Mouse (Mus musculus) thymus, postnatal 14 days (tissue): Measurements from ENCODE around the gene Dock9.

Experiments used
- DNase-seq: peaks from one replicate; pipeline ENCODE4 v3.0.0; 2021

Dock9 gene

DNA sequence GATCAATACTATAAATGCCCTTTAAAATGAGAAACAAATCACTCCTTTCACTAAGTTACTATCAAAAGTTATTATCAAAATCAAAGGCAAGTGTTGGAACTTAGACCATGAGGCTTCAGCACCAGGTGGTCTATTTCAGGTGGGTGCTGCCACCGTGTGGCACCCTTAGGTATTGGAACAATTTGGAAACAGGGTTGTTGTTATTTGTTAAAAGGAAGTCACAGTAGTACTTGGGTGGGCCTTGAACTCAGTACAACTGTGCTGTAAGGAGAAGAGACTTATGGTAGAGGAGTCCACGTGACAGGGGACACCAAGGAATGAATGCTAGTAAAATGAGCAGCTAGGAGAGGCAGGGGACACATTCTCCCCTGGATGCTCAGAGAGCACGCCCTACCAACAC, 218.6 kb downstream of the Dock9 start:
- DNase-seq = peak; percentile 70

DNA sequence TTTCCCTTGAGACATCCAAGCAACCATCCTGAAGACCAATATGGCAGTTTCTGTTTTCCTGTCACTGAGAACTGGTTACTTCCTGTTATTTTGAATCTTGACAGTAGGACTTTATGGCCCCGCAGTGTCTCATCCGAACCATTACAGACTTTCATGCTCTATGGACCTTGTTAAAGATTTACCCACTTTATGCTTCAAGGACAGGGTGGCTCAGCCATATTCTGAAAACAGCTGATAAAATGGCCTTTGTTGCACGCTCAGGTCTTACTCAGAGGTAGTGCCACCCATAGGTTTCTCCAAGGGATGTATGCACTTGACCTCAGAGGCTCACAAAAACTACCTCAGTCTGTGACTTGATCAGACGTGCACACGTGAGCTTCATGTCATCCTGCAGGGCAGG, 224.2 kb downstream of the Dock9 start:
- DNase-seq = no peak

DNA sequence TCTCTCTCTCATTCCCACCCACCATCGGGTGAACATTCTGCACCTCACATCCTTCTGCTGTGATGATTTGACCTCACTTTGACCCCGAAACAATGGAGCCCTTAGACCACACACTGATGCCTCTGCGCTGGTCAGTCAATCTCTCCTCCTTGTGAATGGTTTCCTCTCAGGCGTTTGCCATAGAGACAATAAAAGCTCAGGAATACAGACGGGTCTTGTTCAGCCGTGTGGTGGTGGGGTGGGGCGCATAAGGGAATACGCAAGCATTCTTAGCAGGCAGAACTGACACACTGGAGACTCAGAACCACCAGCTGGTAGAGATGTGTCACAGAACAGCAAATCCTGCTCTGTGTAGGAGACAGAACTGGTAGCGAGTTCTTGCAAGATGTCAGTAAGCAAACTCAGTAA, 230.8 kb downstream of the Dock9 start:
- no peak for DNase-seq

DNA sequence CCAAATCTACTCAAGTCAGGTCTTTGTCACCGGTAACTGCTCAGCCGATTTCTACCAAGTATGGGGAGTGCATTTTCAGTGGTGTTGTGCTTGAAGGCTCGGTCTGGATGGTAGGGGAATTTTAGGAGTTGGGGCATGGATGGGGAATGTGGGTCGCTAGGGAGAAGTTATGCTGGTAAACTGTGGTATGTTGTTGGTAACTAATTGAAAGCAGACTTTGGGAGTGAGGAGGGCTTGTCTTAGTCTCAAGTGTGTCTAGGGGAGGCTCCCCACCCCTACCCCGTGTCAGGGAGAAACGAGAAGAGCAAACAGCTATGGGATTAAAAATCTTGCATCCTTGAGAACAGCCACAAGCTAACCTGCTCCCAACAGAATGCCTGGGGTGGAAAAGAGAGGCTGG, 231.7 kb downstream of the Dock9 start:
- DNase-seq = no peak

DNA sequence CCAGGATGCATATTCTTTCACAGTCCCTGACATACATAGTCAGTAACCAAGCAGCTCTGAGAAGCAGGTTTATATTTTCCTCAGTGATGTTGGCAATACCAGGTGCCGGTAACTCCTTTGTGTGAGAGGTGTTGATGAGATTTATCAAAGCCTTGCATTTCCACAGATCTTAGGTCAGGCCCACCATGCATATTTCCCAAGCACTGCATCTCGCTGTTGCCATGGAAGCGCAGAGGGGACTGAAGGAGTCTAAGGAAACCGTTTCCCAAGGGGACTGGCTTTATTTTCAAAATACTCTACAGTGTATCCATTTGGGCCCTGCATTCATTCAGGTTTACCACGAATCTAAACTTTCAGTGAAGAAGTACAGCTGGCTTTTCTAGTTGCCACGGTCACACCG, 233.0 kb downstream of the Dock9 start:
- no peak for DNase-seq

DNA sequence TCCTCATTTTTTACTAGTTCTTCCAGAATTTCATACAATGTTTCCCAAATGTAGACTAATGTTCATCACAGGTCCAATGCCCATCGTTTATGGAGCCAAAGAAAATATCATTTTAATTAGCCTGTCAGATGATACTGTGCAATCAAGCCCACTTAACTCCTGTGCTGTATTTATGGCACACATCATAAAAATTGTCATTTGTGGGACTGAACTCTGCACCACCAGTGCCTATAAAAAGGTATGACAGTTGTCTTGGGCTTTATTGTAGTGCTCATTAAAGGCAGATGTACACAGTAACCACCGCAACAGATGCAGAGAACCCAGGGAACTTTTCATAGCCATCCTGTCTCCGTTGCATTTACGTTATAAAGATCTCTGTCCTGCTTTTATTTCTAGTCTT, 233.7 kb downstream of the Dock9 start:
- DNase-seq = no peak

DNA sequence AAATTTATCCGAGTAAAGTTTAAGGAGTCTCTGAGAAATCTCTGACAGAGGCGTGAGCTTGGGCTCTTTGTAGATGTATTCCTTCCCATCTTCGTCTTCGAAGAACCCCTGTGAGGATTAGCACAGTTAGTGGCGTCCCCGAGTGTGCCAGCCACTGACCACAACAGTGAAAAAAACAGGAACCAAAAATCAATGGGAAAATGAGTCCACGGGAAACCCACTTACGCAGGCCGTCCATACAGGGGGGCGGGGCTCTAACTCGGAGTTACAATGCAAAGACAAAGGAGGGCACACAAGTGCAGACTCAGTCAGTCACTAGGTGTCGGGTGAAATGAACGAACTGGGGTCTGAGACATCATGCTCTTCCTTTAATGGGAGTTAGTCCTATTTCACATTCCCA, 238.6 kb downstream of the Dock9 start:
- no peak for DNase-seq

DNA sequence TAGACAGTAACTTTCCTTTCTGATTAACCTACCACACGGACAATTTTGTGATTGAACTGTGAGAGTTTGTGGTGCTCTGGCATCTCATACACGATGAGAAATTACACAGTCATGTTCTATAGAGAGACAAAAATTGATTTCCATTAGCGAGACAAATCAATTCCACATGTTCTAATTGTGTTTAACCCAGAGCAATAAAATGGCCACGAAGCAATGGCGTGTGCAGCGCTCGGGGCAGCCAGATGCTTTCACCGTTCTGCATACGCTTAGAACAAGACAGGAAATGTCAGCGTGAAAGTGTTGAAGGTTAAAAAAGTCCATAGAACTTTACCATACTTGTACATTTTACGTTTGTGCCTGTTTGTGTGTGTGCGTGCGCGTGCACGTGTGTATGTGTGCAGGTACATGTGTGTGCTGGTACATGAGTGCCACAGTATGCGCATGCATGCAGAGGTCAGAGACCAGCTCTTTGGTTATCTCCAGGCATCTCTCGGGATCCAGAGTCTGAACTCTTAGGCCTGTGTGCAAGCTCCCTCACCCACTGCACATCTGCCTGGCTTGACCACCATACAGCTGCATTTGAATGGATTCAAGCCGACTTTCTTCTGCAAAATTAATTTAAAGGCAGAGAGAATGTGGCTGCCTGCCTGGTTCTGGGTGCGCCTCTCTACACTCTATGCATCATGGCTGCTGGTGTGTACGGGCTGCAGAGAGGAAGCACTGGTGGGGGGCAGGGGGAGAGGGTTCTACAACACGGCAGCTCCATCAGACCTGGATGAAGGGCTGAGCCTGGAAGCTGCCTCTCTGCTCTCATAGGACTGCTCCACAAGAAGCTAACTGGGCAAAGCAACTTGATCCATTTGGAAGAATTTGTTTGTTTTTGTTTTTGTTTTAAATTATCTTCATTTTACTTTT, 241.0 kb downstream of the Dock9 start:
- no peak for DNase-seq

DNA sequence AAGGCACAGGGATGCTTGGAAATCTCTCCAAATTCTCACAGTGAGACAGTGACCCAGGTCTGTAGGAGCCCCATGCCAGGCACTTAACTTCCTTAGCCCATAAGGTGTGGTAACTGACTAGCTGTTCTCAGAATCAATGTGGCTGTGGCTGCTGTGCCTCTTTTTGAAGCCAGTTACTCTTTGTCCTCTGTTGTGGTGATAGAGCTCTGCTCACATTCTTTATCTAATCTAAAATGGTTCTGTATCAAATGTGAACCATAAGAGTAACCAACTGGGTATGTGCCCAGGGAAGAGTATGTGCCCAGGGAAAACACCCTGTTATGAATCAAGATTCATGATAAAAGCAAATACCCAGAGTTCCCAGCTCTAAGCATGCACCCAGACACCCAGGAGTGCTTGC, 243.9 kb downstream of the Dock9 start:
- peak; percentile 14 for DNase-seq

DNA sequence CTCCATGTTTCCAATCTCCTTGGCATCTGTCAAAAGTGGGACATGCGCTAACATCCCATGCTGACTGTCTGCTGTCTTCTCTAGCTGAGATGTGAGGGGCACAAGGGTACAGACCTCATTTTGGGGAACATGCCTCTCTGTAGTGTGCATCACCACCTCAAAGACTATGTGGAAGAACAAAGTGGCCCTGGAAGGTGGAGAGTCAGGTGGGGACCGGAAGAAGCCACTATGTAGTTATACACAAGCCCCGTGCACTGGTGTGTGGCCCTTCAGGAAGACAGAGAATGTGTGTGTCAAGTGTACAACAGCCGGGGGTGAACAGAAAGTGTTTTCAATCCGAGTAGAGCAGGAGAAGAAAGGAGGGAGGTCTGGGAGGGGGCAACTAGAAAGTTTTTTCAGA, 245.1 kb downstream of the Dock9 start:
- peak; percentile 49 for DNase-seq

DNA sequence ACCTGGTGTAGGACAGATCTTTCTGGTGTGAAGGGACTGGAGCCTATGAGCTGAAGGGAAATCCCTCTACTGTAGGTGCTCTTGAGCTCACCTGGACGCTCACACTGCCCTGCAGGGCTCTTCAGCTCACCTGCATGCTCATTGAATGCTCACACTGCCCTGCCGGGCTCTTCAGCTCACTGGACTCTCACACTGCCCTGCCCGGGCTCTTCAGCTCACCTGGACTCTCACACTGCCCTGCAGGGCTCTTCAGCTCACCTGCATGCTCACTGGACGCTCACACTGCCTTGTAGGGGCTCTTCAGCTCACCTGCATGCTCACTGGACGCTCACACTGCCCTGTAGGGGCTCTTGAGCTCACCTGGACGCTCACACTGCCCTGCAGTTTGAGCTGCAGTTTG, 247.8 kb downstream of the Dock9 start:
- no peak for DNase-seq

DNA sequence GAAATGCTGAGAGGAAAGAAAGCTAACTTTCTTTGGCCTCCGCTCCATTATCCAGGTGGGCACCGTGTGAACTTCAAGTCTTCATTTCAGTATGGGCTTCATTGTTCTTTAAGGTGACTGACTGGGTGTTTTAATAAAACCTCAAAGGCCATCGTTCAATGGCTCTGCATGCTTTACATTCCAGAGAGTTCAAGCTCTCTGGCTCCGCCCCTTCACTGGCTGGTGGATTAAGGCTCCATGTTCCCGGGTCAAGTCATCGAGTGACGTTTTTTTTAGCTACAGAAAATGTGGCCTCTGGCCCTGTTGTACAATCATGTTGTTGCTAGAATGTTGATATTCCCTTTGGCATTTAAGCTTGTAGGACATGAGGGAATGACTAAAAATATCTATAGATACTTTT, 249.9 kb downstream of the Dock9 start:
- no peak for DNase-seq

DNA sequence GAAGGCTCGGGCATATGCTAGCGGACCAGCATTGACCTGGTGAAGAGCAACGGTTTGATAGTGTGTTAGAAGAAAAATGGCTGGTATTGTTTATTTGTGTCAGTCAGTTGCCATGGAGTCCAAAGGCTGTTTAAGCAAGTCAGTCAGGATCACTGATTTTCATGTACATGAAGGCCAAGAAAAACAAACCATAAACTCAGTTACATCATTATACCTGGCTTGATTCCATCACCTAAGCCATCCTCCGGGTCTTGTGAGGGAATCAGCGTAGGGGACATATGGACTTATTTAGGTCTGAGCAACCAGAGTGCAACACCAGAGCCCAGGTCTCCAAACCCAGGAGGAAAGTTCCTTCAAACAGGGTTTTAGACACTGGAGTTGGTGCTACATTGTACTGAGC, 251.0 kb downstream of the Dock9 start:
- no peak for DNase-seq

DNA sequence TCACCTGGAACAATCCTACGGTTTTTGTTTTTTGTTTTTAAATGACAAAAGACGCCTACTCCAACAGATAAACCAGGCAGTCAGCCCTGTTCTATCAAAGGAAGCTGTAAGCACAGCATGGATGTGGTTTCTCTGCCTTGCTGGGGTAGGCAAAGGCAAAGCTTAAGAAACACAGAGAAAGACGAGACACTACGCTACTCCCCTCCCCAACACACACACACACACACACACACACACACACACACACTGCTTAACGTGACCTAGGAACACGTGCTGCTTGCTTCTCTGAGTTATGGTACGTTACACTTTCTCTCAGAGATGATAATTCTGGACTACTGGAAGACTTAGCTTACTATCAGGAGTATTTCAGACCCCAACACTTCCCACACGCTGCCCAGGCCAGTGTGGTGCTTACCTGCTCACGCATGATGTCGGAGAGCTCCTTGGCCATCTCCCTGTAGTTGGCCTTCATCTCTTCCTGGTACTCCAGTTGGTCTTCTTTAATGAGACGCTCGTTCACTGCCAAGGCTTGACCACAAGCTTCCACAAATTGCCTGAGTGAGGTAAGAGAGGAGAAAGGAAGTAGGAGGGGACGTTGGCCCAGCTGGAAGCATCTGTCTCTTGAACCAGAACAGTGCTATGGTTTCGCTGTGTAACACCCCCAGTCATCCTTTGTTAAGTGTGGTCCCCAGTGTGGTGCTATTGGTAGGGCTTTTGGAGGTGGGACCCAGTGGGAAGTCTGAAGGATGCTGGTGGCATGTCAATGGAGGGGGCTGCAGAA, 251.9 kb downstream of the Dock9 start:
- peak; percentile 30 for DNase-seq

DNA sequence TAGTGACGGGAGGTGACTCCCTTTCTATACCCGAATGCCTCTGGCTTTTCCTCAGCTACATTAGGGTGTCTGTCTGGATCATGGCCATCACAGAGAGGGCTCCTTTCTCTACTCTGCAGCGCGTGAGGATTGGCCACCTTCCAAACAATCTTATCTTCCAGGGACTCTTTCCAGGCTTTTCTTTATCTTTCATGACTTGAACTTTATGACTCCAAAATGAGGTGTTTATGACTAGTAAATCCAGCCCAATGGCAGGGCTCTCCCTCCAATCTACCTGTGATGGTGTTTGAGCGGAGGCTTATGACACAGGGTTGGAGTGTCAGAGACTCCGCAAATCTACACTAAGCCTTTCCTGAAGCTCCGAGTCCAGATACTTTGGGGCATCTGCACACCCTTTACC, 256.4 kb downstream of the Dock9 start:
- DNase-seq = no peak

DNA sequence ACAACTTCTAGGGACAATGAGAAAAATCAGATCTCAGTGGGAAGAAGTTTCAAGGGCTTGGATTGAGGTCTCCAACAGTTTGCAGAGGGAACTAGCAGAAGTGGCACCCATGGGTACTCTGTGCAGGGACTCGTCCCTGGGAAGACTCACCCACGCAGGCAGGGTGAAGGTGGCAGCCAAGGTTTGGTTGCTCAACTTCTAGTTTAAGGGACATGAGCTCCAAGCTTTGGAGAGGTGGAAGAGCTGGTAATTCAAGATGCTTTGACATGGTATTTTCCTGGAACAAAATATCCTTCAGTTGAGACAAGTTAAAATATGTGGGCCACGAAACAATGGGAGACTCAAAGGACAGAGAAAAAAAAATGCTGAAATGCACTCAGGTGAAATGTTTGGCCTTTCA, 263.1 kb downstream of the Dock9 start:
- DNase-seq = no peak

DNA sequence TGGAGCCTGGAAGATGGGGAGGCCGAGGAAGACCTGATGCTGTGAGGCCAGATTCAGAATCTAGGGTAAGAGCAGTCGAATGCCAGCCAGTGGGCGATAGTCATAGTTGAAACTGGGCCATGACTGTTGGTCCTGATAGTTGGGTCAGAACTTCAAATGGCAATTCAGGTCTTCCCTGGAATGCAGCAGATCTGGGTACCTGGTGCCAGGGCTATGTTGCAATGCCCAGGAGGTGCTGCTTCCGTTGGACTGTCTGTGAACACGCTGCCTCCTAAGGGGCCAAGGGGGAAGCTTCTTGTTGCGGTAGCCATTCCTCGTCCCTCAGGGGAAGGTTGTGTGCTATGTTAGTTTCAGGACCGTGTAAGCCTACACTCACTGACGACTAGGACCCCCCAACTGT, 266.8 kb downstream of the Dock9 start:
- DNase-seq = no peak

DNA sequence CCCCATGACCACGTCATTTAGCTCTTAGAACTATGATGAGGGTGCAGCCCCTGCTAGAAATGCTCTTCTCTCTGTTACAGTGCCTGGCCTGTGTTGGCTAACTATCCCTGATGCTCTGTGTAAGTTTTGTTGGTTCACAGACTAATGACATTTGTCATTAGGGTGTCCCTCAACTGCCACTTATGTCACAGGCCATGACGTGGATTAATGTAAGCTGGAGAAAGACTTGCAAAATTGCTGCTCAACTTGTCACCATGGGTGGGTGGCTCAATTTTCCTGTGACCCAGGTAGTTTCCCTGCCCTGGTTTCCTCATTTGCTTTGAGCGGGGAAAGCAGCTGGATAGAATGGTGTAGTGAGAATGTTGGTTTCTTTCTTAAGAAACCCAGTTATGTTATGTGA, 269.8 kb downstream of the Dock9 start:
- DNase-seq = no peak

DNA sequence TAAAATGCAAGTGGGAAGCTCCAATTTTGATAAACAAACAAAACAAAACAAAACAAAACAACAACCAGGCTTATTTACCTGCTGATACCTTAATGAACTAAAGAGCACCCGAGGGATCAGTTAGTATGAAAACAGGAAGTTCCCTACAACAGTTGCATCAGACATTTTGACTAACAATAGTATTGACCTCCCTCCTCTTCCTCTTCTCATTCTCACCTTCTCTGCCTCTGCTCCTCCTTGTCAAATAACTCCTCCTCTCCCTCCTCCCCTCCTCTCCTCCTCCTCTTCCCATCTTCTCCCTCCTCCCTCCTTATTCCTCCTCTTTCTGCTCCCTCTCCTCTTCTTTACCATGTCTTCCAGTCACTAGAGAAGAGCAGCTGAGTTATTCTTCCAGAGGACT, 270.4 kb downstream of the Dock9 start:
- DNase-seq = no peak

DNA sequence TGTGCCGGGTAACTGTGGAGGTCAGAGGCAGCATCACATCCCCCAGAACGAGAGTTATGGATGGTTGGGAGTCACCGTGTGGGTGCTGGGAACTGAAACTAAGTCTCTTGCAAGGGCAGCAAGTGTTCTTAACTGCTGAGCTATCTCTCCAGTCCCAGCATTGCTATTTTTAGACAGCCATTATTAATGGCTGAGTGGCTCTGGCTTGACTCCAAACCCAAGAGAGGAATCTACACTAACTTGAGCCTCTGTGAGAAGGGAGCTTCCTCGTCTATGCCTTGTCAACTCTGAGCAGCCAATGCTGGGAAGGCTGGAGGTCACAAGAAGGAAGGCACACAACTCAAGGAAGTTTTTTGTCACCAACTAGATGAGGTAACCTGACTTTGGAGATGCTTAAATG, 275.9 kb downstream of the Dock9 start:
- no peak for DNase-seq

DNA sequence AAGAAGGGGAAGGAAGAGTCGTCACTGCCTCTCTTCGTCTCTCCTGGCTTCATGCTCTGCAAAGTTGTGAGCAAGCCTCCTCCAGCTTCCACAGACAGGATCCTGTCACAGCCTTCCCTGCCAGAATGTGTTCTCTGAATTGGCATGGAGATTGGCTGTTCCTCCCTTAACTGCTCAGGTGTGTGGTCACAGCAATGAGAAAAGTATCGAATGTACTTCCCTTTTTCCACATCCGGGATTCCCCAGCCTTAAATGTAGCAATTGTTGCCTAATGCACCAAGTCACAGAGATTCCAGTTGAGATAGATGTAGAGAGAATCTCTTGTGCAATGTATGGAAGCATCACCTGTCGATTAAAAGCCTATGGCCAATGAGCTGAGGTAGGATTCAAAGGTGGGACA, 280.8 kb downstream of the Dock9 start:
- no peak for DNase-seq

DNA sequence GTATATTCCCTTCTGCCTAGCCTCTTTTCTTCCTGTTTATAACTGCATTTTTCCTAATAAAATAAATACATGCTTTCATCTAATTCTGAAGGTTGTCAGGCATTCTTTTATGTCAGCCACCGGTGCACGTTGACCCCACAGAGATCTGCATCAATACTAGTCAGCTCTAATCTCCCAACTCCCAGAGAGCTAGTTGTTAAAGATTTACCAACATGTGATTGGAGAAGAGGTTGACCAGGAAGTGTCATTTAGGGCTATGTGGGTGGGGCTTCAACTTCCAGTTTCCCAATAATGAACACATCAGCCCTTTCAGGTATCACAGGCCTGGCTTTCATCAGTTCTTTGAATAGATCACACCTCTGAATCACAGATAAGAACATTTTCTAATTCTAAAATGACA, 288.7 kb downstream of the Dock9 start:
- DNase-seq = no peak

DNA sequence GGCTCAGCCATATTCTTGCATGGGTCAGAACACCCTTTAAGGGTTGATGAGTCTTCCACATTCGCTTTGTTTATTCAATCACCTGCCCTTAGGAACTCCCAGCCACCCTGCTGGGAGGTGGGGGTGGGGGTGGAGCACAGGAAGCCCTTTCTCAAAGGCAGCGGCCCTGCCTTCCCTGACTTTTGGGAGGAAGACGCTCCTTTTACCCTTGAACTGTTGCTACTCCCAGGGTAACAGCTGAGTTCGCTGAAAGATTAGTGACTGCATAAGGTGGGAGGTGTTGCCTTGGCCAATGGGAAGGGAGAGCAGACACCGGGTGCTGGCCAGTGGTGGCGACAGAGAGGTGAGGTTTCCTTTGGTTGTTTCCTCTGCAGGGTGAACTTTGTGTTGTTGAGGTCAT, 291.3 kb downstream of the Dock9 start:
- DNase-seq = peak; percentile 6

DNA sequence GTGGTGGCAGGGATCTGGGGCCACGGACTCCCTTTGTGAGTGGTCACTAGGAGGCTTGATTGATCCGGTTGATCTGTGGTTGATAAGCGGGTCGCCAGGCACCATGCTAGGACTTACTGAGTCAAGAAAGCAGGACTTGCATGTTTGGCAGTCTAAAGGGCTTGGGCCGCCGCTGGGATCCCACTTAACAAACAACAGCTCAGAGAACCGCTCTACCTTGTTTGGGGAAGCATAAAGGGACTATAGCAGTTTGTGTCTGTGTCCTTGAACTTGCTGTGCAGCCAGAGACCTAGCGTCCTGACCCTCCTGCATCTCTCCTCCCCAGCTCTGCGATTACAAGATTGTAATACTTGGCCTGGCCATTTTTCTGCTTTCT, 292.2 kb downstream of the Dock9 start:
- DNase-seq = no peak
